Mouse (Mus musculus) midbrain, embryonic 12.5 days (tissue): ENCODE data around the gene Zfp512b. TPM values are rescaled to one million over a fixed set of nuclear protein-coding genes. Genes with fewer than 3 reads are reported as not detected.
A peak's percentile ranks its signal among the peaks of the same experiment; 100 is the strongest.

ENCODE experiments used
- ATAC-seq: fragments of 200-750 bp; cut with Nextera tagmentation; 2 replicates; pipeline ENCODE4 v1.8.0; 2017; ENCODE audit warnings: low read depth, moderate TSS enrichment, moderate library complexity; ENCODE audit not compliant: low FRiP score
- H3K27ac ChIP-seq: fragments of 300-500 bp; sonication (generic); replicated peaks from 2 replicates; pipeline ENCODE4 v1.5.1; 2016; ENCODE audit warnings: mild to moderate bottlenecking
- H3K27me3 ChIP-seq: fragments of 300-500 bp; sonication (generic); 2 replicates; pipeline ENCODE4 v1.6.1; 2016; ENCODE audit warnings: mild to moderate bottlenecking
- H3K36me3 ChIP-seq: fragments of 300-500 bp; sonication (generic); 2 replicates; pipeline ENCODE4 v1.6.1; 2016
- H3K4me1 ChIP-seq: fragments of 300-500 bp; sonication (generic); 2 replicates; pipeline ENCODE4 v1.6.1; 2016
- H3K4me2 ChIP-seq: fragments of 300-500 bp; sonication (generic); replicated peaks from 2 replicates; pipeline ENCODE4 v1.6.1; 2016; ENCODE audit warnings: mild to moderate bottlenecking, moderate library complexity
- H3K4me3 ChIP-seq: fragments of 300-500 bp; sonication (generic); 2 replicates; pipeline ENCODE4 v1.5.1; 2016; ENCODE audit warnings: mild to moderate bottlenecking
- H3K9ac ChIP-seq: fragments of 300-500 bp; sonication (generic); replicated peaks from 2 replicates; pipeline ENCODE4 v1.6.1; 2016; ENCODE audit warnings: mild to moderate bottlenecking, moderate library complexity
- H3K9me3 ChIP-seq: fragments of 300-500 bp; sonication (generic); 2 replicates; pipeline ENCODE4 v1.6.1; 2016; ENCODE audit warnings: mild to moderate bottlenecking
- WGBS: fragments of 180-500 bp; shearing (Covaris S2); methylation state at CpG from one replicate; pipeline ENCODE4 v1.1.7; 2016; 5-methylcytosine and 5-hydroxymethylcytosine counted together
- polyA plus RNA-seq: library from polyadenylated mRNA; unstranded; fragments of >200 nt; fragmentation: Nextera tagmentation; extraction: Ambion mirVana; gene quantifications from 2 replicates; pipeline ENCODE4 v1.2.1, GENCODE M21; 2016

The Zfp512b gene
- polyA plus RNA-seq, 1 experiment from 2014 or later, result 71.9 TPM

DNA sequence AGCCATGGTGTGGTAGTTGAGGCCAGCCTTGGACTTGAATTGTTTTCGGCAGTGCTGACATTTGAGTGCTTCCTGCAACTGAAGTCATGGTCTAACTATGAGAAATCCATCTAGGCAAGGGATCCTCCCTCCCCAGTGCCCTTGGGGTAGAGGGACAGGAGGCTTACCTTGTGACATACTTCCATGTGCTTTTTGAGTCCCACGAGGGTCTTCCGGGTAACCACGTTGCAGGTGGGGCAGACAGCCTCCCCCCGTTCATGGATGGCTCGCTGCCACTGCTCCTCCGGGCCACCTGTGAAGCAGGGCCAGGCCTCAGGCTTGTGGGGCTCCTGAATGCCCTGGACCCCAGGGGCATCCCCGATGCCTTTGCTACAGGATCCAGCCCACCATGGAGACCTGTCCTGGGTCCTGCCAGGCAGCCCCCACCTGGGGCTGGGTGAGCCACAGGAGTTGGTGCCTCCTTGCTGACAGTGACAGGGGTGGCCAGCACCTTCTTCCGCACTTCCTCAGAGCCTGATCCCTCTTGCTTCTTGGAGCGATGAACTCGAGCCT, 4.3 kb downstream of the Zfp512b start:
- WGBS, result 93% methylated on average over 10 of the region's 11 CpGs
- no peaks in the 10 kb centered on the region for H3K27me3 ChIP-seq
- no peak overlapping the region for H3K27ac ChIP-seq
- H3K4me2 ChIP-seq, result no peak overlapping the region
- no peaks in the 10 kb centered on the region for H3K9me3 ChIP-seq
- no peak for ATAC-seq
- H3K4me1 ChIP-seq, result peaks cover 18% of the 10 kb centered on the region
- H3K4me3 ChIP-seq, result no peak overlapping the region
- peaks cover 74% of the 10 kb centered on the region for H3K36me3 ChIP-seq
- H3K9ac ChIP-seq, result no peak overlapping the region

DNA sequence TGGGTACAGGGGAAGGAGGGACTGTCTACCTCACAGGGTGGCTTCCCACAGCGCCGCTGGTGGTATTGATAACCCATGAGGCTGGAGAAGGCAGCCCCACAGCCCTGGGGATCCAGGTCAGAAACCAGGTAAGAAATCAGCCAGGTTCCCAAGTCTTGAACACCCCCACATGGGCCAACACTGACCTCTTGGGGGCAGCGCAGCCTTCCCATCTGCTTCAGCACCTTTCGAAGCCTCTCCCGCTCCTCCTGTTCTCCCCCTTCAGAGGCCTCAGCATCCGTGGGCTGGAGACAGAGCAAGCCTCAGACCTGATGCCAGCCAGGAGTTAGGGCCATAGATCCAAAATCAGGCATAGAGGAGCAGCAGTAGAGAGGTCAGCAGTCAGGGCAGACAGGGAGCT, 4.8 kb downstream of the Zfp512b start:
- Histone ChIP-seq H3K4me3 (no peak overlapping the region), H3K4me1 (peaks cover 14% of the 10 kb centered on the region), H3K9me3 (no peaks in the 10 kb centered on the region), H3K4me2 (no peak overlapping the region), H3K27me3 (no peaks in the 10 kb centered on the region), H3K27ac (no peak overlapping the region), H3K36me3 (peaks cover 74% of the 10 kb centered on the region), H3K9ac (no peak overlapping the region)
- WGBS, result 85% methylated on average over 6 of the region's 6 CpGs
- ATAC-seq, result no peak

DNA sequence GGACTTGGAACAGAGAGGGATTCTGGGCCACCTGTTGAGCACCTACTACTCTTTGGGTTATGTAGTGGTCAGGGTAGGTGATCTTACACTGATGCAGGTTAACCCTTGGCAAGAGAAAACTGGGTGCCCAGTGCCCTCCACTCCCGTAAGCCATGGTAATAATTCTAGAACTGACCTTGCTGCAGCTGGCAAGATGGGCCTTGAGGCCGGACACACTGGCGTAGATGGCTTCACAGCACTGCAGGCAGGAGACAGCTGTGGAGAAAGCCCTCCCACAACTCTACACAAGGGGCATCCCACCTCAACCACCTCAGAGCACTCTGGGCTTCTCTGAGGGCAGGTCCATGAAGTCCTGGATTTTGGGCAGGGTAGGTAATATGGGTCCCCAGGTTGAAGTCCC, 6.5 kb downstream of the Zfp512b start:
- Histone ChIP-seq H3K4me2 (no peak overlapping the region), H3K27me3 (no peaks in the 10 kb centered on the region), H3K9me3 (no peaks in the 10 kb centered on the region), H3K36me3 (peaks cover 74% of the 10 kb centered on the region), H3K9ac (no peak overlapping the region), H3K4me3 (no peak overlapping the region), H3K27ac (no peak overlapping the region), H3K4me1 (peaks cover 8% of the 10 kb centered on the region)
- no peak for ATAC-seq
- WGBS, result 97% methylated on average over 3 of the region's 3 CpGs

DNA sequence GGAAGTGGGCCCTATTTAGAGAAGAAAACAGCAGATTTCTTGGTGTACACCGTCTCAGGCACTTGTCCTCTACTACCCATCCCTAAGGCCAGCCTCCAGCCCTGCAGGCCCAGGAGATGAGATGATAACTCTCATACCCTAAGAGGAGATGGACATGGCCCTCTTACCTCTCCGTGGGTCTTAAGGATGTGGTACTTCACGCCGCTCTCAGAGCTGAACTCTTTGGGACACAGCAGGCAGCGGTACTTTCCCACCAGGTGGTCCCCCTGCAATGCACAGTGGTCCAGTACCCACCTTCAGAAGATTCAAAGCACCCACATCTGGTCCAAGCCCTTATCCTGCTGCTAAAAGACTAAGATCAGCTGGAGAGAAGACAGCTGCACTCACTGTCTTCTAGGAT, 7.1 kb downstream of the Zfp512b start:
- WGBS, result 92% methylated on average over 5 of the region's 5 CpGs
- ATAC-seq, result no peak
- H3K4me1 ChIP-seq, result peaks cover 7% of the 10 kb centered on the region
- H3K4me3 ChIP-seq, result no peak overlapping the region
- no peak overlapping the region for H3K9ac ChIP-seq
- no peaks in the 10 kb centered on the region for H3K27me3 ChIP-seq
- no peak overlapping the region for H3K27ac ChIP-seq
- no peaks in the 10 kb centered on the region for H3K9me3 ChIP-seq
- no peak overlapping the region for H3K4me2 ChIP-seq
- H3K36me3 ChIP-seq, result peaks cover 70% of the 10 kb centered on the region

DNA sequence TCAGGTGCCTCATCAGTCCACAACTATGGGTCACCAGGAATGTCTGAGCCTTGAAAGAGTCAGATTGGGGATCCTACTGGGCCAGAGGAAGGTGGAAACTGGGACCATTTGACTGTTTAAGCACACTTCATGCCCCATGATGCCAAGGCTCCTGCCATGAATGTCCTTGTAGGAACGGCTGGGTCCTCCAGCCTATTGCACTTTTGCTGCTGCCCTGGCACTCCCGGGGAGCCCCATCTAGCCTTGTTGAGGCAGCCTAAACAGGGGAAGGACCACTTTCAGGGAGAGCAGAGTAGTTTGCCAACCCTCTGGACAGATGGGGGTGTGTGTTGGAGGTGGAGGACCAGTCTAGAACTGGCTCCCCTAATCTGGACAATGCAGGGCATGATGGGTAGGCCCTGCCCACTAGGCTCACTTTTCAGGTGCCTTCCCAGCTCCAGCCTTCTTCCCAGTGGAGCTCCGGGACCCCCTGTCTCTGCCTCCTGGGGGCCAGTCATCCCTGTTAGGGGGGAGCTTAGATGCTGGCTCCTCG, 8.1 kb downstream of the Zfp512b start, which contains the start of gene Uckl1:
Uckl1 (minus strand) TSS at position 482 of the 532 bp plus-strand sequence.
- no peak within 1 kb of the TSS for H3K27ac ChIP-seq
- peaks cover 59% of the 10 kb centered on the region for H3K36me3 ChIP-seq

DNA sequence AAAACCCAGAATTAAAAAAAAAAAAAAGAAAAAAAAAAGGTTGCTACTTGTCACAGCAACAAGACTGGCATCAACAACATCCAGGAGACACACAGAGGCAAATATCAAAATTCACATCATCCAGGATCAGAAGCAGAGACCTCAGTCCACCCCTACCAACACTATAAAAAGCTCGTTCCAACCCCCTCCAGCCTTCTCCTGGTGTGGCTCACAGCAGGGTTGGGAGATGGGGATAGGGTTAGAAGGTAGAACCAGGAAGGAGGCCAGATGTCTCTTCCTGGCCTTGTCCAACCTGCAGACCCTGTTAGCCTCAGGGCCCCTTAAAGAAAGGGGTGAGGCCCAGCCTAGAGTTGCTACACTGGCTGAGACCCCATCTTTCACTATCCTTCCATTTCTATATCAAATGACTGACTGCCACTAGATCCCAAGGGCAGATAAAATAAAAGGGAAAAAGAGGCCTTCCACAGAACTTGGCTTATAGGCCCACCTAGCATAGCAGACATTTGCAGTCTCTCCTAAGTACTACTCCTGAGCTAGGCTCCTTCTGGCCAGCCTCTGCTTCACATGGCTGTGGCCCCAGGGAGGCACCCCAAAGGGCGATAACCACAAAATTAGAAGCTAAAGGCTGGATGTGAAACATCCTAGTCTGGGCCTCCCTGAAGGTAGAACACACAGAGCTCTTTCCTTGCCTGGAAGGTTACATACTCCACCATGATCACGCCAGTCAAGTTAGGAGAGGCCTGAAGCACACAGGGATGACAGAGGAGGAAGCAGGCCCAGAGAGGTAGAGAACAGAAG, 8.9 kb downstream of the Zfp512b start:
- WGBS, result 92% methylated on average over 3 of the region's 3 CpGs
- H3K4me2 ChIP-seq, result no peak overlapping the region
- H3K9ac ChIP-seq, result no peak overlapping the region
- peaks cover 14% of the 10 kb centered on the region for H3K4me1 ChIP-seq
- H3K4me3 ChIP-seq, result no peak overlapping the region
- no peak overlapping the region for H3K27ac ChIP-seq
- ATAC-seq, result no peak
- H3K27me3 ChIP-seq, result no peaks in the 10 kb centered on the region
- no peaks in the 10 kb centered on the region for H3K9me3 ChIP-seq
- H3K36me3 ChIP-seq, result peaks cover 51% of the 10 kb centered on the region

More for the DNA sequence above, 8.1 kb downstream of the Zfp512b start, which contains the start of gene Uckl1:
- no peak for ATAC-seq
- H3K4me2 ChIP-seq, result no peak within 1 kb of the TSS
- 89% methylated on average over 4 of the region's 4 CpGs for WGBS
- H3K4me3 ChIP-seq, result no peak within 1 kb of the TSS
- peaks cover 14% of the 10 kb centered on the region for H3K4me1 ChIP-seq
- no peak within 1 kb of the TSS for H3K9ac ChIP-seq
- no peaks in the 10 kb centered on the region for H3K27me3 ChIP-seq
- no peaks in the 10 kb centered on the region for H3K9me3 ChIP-seq

DNA sequence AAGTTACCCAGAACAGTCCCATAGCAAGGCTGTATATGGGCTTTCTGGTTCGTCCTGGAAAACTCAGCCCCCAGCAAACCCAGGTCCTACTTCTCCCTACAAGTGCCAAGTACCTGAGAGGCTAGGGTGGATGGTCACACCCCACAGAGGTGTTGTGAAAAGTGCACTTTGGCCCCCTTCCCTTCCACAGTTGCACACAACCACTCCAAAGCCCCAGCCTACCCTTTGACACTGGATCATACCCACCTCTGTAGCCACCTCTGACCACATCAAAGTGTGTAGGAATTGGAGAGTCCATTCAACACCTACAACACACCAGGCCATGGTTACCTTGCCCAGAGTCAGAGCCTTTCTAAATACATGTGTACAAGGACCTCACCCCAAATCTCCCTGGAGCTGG, 9.7 kb downstream of the Zfp512b start:
- peaks cover 18% of the 10 kb centered on the region for H3K4me1 ChIP-seq
- H3K9me3 ChIP-seq, result no peaks in the 10 kb centered on the region
- ATAC-seq, result no peak
- no peak overlapping the region for H3K4me2 ChIP-seq
- H3K4me3 ChIP-seq, result no peak overlapping the region
- H3K9ac ChIP-seq, result no peak overlapping the region
- peaks cover 44% of the 10 kb centered on the region for H3K36me3 ChIP-seq
- WGBS, result 83% methylated on average over 1 of the region's 1 CpGs
- no peak overlapping the region for H3K27ac ChIP-seq
- no peaks in the 10 kb centered on the region for H3K27me3 ChIP-seq

DNA sequence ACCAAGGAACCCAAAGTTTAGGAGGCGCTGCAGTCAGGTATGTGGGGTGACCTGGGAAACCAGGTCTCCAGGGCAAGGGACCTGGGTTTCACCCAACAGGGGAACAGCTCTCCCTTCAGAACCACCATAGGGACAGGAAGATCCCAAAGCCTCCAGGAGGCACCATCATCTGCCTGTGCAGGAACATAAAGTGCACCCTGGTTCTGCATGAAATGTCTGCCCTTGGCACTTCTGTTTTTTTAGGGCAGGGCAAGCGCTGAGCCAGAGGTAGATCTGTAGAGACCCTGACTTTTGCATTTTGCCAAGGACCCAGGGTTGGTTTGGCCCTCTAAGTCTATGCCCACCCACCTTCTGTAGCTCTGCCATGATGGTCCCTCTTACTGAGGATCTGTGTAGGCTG, 10.2 kb downstream of the Zfp512b start:
- H3K27me3 ChIP-seq, result no peaks in the 10 kb centered on the region
- WGBS, result 85% methylated on average over 2 of the region's 2 CpGs
- peak overlapping the region; percentile 84 for H3K4me2 ChIP-seq
- H3K9me3 ChIP-seq, result no peaks in the 10 kb centered on the region
- peaks cover 18% of the 10 kb centered on the region for H3K4me1 ChIP-seq
- H3K4me3 ChIP-seq, result peak overlapping the region; percentile 64; the same call in 1 of the 2 replicates
- H3K9ac ChIP-seq, result no peak overlapping the region
- H3K27ac ChIP-seq, result no peak overlapping the region
- H3K36me3 ChIP-seq, result peaks cover 39% of the 10 kb centered on the region
- no peak; the same call in 1 of the 2 replicates for ATAC-seq

DNA sequence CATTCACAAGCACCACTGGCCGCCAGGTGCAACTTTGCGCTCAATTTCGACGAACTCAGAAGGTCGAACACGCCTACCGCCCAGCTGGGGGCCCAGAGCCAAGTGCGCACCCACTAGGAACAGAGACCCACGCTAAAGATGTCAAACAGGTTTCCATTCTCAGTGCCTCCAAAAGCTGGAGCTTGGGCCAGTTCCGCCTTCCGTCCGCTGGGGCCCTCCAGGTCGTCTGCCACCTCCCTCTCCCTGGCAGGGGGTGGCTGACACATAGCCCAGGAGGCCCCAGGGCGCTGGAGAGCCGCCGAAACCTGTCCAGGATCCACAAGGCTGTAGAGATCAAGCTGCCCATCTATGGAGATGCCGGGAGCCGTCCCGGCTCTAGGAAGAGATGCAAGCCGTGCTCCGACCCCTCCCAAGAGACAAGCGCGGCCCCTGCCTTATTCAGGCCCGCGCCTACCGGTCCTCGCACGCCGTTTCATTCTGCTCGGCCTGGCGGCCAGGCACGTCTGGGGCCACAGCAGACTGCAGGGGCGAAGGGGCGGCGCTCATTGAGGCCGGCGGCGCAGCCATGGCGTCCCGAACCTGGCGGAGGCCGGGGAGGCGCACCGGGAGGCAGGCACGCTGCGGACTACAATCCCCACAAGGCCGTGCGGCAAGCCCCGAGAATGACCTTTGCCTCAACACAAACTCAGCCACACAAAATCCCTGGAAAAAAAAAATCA, 11.0 kb downstream of the Zfp512b start:
- H3K27ac ChIP-seq, result peak overlapping the region; percentile 93
- under 1% methylated on average over 49 of the region's 49 CpGs for WGBS
- H3K4me2 ChIP-seq, result peak overlapping the region; percentile 84
- ATAC-seq, result peak; percentile 85
- peak overlapping the region; percentile 64 for H3K4me3 ChIP-seq
- H3K36me3 ChIP-seq, result peaks cover 32% of the 10 kb centered on the region
- no peaks in the 10 kb centered on the region for H3K27me3 ChIP-seq
- peak overlapping the region; percentile 87 for H3K9ac ChIP-seq
- H3K4me1 ChIP-seq, result peaks cover 18% of the 10 kb centered on the region
- H3K9me3 ChIP-seq, result no peaks in the 10 kb centered on the region

DNA sequence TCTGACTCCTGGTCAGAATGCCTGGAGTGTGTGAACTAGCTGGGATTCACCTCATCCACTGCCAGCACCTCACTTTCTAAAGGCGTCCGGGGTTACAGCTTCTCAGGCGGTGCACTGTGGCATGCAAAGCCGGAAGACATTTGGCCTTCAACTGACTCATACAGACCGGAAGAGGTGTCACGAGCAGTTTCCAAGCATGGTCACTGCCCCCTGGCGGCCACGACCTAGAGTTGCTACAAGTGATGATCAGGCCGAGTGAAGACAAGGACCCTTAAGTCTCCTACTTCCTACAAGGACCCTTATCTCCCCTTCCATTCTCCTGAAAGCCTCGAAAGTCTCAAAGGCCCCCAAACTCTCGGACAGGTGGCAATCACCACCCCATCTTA, 11.6 kb downstream of the Zfp512b start:
- peak; percentile 77 for ATAC-seq
- Histone ChIP-seq H3K9ac (peak overlapping the region; percentile 87), H3K4me1 (peaks cover 18% of the 10 kb centered on the region), H3K36me3 (peaks cover 26% of the 10 kb centered on the region), H3K27ac (peak overlapping the region; percentile 93), H3K4me3 (peak overlapping the region; percentile 64), H3K9me3 (no peaks in the 10 kb centered on the region), H3K4me2 (peak overlapping the region; percentile 84), H3K27me3 (no peaks in the 10 kb centered on the region)
- 0% methylated on average over 11 of the region's 11 CpGs for WGBS

DNA sequence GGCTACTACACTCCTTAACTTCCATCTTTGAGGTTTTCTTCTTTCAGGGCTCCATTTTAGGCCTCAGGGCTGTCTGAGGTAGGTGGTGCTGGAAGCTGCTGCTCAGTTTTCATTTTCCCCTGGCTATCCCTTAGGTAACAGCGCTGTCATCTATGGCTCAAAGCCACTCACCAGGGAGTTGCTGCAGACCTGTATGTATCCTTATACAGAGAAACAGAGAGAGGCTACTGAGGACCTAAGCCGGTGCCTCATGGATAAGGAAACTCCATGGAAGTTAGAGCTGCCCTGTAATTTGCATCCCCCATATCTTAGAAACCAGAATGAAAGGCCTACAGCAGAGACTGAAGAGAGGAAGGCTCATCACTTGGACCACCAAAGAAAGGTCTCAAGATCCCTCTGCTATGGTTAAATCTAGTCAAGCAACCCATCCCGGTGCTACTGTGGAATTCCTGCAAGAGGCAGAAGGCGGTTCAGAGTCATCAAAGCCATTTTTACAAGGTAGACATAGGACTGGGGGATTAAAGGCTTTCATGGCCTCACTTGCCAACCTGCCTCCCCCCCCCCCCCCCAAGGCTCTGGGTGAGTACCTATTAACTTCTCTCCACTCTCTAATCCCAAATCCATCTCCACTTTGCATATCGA, 12.4 kb downstream of the Zfp512b start:
- Histone ChIP-seq H3K36me3 (peaks cover 19% of the 10 kb centered on the region), H3K4me3 (peak overlapping the region; percentile 64), H3K4me2 (peak overlapping the region; percentile 84), H3K4me1 (peaks cover 18% of the 10 kb centered on the region), H3K9me3 (no peaks in the 10 kb centered on the region), H3K9ac (0 out of 2 replicates have a peak overlapping the region, but pooled peaks have one; percentile 37), H3K27ac (0 out of 2 replicates have a peak overlapping the region, but pooled peaks have one; percentile 93), H3K27me3 (no peaks in the 10 kb centered on the region)
- 76% methylated on average over 5 of the region's 5 CpGs for WGBS
- no peak for ATAC-seq
